Mouse (Mus musculus): ENCODE results near the gene Mast1. TPM values are rescaled to one million over a fixed set of nuclear protein-coding genes. Genes with fewer than 3 reads are reported as not detected.

Mast1 gene
- 0.15 TPM for total RNA-seq (2023)

GRCm38 (mm10) chr8:84936962-84937546, at the start of gene Mast1:
TSS of gene Mast1 (minus strand) at chr8:84937359.

GRCm38 (mm10) chr8:84978248-84978940, 41.2 kb upstream of the Mast1 start, which contains the start of gene Junb:
TSS of gene Junb (minus strand) at chr8:84978718.

DNA sequence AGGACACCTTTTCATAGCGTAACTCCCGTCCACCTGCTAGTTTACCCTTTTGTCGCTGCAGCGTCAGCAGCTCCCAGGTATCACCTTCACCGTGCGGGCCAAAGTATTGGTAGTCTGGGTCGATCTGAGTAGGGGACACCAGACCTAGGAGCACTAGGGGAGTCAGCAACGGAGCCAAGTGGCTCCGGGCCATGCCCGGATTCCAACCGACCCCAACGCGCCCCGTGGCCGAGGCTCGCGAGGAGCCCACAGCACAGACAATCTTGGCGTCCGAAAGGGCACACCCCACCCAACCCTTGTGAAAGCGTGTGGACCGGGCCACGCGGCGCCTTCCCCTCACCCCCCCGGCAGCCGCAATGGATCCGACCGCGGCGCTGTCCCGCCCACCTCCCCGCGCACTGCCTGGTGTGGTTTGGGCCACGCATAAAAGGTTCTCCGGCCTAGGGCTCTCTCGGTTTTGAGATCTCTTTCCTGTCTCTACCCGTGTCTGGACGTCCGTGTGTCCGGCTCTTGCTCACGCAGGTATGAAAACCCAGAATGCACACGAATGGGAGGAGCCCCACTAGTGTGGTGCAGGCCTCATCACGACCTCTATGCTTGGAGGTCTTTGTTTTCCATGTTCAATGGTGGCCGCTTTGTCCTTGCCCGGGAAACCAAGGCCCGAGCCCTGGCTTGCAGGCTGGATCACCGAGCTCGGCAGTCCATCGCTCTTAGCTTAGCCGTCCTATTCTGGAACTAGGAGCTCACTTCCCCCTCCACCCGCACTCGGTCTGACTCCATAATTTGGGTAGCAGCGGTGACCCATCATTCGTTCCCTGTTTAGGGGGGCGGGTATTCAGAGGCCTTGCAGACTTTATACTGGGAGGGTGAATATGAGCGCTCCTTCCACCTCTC, 32.3 kb upstream of the Mast1 start, which contains the start of the genes Gm49661, Prdx2 and Rnaseh2a:
Gene Gm49661, minus strand, starts transcription at position 193 of the 894 bp plus-strand sequence.
Gene Prdx2, plus strand, starts transcription at position 347 of the 894 bp plus-strand sequence.
Gene Rnaseh2a, minus strand, starts transcription at position 527 of the 894 bp plus-strand sequence.

DNA sequence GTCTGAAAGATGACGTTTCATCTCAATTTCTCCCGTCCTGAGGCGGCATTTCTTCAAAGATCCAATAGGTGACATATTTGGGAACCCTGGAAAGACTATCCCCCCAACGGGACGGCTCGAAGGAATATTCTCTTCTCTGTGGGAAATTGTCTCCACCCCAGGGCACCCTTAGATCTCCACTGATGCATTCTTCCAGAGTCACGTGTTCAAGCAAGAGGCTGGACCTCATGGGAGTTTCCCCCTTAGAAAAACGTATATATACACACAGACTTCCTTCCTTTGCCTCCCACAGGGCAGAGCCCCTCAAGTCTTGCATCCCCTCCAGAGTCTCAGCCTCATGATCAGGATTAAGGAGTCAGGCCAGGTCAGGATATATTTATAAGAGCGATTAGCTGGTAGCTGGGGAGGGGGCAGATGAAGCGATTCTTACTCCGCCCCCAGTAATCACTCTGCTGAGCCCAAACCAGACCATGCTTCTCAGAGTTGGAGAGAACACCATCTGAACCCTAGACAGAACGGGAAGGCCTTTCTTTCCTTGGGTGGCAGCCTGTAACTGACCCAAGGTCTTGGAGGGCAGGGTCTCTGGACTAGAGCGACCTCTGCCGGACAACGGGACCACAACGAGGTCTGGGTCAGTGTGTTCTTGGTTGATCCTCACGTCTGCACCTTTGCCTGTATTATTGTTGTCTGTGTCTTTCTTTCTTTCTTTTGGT, 9.5 kb upstream of the Mast1 start, which contains the start of gene Rtbdn:
Gene Rtbdn, plus strand, starts transcription at position 464 of the 713 bp plus-strand sequence.

DNA sequence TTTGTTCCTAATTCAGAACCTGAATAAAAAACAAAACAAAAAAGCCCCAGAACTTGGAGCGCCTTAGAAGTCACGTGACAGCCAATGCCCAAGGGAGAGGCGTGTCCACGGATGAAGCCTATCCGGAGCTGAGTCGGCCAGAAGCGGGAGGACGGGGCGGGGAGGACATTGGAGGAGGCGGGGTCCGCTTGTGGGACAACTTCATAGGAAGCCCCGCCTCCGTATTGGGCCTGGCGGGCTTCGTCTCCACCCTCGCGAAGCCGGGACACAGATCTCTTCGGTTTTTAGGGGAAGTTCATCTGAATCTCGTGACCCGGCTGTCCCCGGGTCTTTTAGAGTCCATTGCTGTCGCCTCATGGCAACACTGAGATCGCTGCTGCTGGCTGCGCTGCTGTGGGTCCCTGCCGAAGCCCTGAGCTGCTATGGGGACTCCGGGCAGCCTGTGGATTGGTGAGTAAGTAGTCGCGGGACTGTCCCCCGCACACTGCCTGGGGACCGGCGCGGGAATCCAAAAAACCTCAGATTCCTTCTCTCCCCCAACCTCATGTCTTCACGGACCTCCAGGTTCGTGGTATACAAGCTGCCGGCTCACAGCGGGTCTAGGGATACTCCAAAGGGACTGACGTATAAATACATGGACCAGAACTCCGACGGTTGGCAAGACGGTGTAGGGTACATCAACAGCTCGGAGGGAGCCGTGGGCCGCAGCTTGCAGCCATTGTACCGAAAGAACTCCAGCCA, 28.6 kb downstream of the Mast1 start, which contains the start of gene Dnase2a:
Gene Dnase2a, plus strand, starts transcription at position 140 of the 741 bp plus-strand sequence.

GRCm38 (mm10) chr8:84901752-84902151, 35.4 kb downstream of the Mast1 start, which contains the start of gene Klf1:
TSS of gene Klf1 (plus strand) at chr8:84901928.

GRCm38 (mm10) chr8:84893709-84894134, 43.4 kb downstream of the Mast1 start, which contains the start of gene Gcdh:
TSS of gene Gcdh (minus strand) at chr8:84893921.

GRCm38 (mm10) chr8:84871376-84872308, 65.5 kb downstream of the Mast1 start, which contains the start of gene Syce2:
TSS of gene Syce2 (plus strand) at chr8:84872111.

Other genes with a start within 250 kb of the Mast1 start
- gene Nacc1, start 249.5 kb downstream of the Mast1 start, total RNA-seq (2023): 41.1 TPM
- gene Lyl1, start 235.9 kb downstream of the Mast1 start, total RNA-seq (2023): 9.1 TPM
- gene G430095P16Rik, start 214.4 kb downstream of the Mast1 start, total RNA-seq (2023): 11.7 TPM
- gene Nfix, start 137.0 kb downstream of the Mast1 start, total RNA-seq (2023): 18.7 TPM
- 4.9 TPM for gene Dand5, start 114.5 kb downstream of the Mast1 start, total RNA-seq (2023)
- gene Gadd45gip1, start 105.8 kb downstream of the Mast1 start, total RNA-seq (2023): 13.2 TPM
- gene Rad23a, start 96.7 kb downstream of the Mast1 start, total RNA-seq (2023): 70.4 TPM
- gene Calr, start 90.4 kb downstream of the Mast1 start, total RNA-seq (2023): 445 TPM
- 68.4 TPM for gene Farsa, start 80.4 kb downstream of the Mast1 start, total RNA-seq (2023)
- 4.2 TPM for gene Syce2, start 65.2 kb downstream of the Mast1 start, total RNA-seq (2023)
- 21.0 TPM for gene Gcdh, start 43.4 kb downstream of the Mast1 start, total RNA-seq (2023)
- 0.62 TPM for gene Klf1, start 35.4 kb downstream of the Mast1 start, total RNA-seq (2023)
- gene Dnase2a, start 28.8 kb downstream of the Mast1 start, total RNA-seq (2023): 8.8 TPM
- gene Rtbdn, start 9.6 kb upstream of the Mast1 start, total RNA-seq (2023): not detected
- not detected for gene Gm49661, start 32.1 kb upstream of the Mast1 start, total RNA-seq (2023)
- gene Prdx2, start 32.2 kb upstream of the Mast1 start, total RNA-seq (2023): 57.7 TPM
- gene Rnaseh2a, start 32.4 kb upstream of the Mast1 start, total RNA-seq (2023): 28.2 TPM
- gene Junb, start 41.4 kb upstream of the Mast1 start, total RNA-seq (2023): 1,783 TPM
- 6.6 TPM for gene Hook2, start 53.2 kb upstream of the Mast1 start, total RNA-seq (2023)
- not detected for gene Best2, start 77.2 kb upstream of the Mast1 start, total RNA-seq (2023)
- gene Asna1, start 87.9 kb upstream of the Mast1 start, total RNA-seq (2023): 55.2 TPM
- gene Trir, start 89.5 kb upstream of the Mast1 start, total RNA-seq (2023): 167 TPM
- 68.9 TPM for gene Tnpo2, start 99.6 kb upstream of the Mast1 start, total RNA-seq (2023)
- gene Fbxw9, start 122.7 kb upstream of the Mast1 start, total RNA-seq (2023): 6.9 TPM
- not detected for gene Gm5741, start 130.6 kb upstream of the Mast1 start, total RNA-seq (2023)
- 115 TPM for gene Dhps, start 134.4 kb upstream of the Mast1 start, total RNA-seq (2023)
- gene Wdr83os, start 143.4 kb upstream of the Mast1 start, total RNA-seq (2023): 60.0 TPM
- 11.5 TPM for gene Wdr83, start 143.9 kb upstream of the Mast1 start, total RNA-seq (2023)
- gene Man2b1, start 145.9 kb upstream of the Mast1 start, total RNA-seq (2023): 113 TPM
- not detected for gene Zfp791, start 185.7 kb upstream of the Mast1 start, total RNA-seq (2023)
- gene Cks1brt, start 214.6 kb upstream of the Mast1 start, total RNA-seq (2023): not detected

All from CD4-positive naive resting alpha-beta T cell, adult 76 days (primary cell).